Mouse (Mus musculus): ENCODE measurements around the gene Tbc1d22b. TPM values are rescaled to one million over a fixed set of nuclear protein-coding genes. Genes with fewer than 3 reads are reported as not detected.

The Tbc1d22b gene
- total and polyA plus RNA-seq, 2 experiments from 2014 or later, result 5.3 to 8.0 TPM

DNA sequence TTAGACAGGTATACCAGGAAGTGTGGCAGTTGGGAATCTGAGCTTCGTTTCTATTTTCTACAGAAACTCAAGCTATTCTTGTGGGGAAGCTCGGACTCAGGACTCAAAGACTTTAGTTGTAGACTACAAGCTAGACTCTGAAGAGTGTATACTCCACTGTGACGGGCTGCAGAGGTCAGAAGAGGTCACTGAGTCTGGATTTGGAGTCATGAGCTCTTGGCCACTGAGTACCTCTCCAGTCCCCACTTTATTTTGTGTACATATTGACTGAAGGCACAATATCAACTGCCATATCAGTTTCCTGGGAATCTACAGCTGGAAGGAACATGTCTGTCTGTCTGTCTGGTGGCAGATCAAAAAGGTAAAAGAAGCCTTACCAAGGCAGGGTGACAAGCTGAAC, 69.6 kb downstream of the Tbc1d22b start:
- H3K4me3 ChIP-seq (ENCODE audit: low read depth, low read length), result no peak overlapping the region
- H3K4me2 ChIP-seq (ENCODE audit: low read depth, low read length), result no peak overlapping the region
- no peak for ATAC-seq (ENCODE audit: insufficient read depth, low read depth)
- H3K27ac ChIP-seq (ENCODE audit: low read depth), result no peak overlapping the region
- no peaks in the 10 kb centered on the region for H3K27me3 ChIP-seq (ENCODE audit: control insufficient read depth, insufficient read depth, low read length)
- peaks cover 14% of the 10 kb centered on the region for H3K4me1 ChIP-seq (ENCODE audit: control insufficient read depth, insufficient read depth)
- H3K9me3 ChIP-seq (replicated peaks; ENCODE audit: control insufficient read depth, low read length), result no peaks in the 10 kb centered on the region
- 75% methylated on average over 3 of the region's 3 CpGs for WGBS
- peaks cover 38% of the 10 kb centered on the region for H3K36me3 ChIP-seq (replicated peaks; ENCODE audit: control insufficient read depth, insufficient read depth, low read length)
- no peak for DNase-seq (ENCODE audit: low spot score)
- TF ChIP-seq EP300 (IDR thresholded peaks at IDR 0.05; ENCODE audit: low read depth) (no peak), CTCF (IDR thresholded peaks at IDR 0.05; ENCODE audit: low read depth) (no peak)
- H3K9ac ChIP-seq (replicated peaks; ENCODE audit: low read depth, low read length), result no peak overlapping the region

DNA sequence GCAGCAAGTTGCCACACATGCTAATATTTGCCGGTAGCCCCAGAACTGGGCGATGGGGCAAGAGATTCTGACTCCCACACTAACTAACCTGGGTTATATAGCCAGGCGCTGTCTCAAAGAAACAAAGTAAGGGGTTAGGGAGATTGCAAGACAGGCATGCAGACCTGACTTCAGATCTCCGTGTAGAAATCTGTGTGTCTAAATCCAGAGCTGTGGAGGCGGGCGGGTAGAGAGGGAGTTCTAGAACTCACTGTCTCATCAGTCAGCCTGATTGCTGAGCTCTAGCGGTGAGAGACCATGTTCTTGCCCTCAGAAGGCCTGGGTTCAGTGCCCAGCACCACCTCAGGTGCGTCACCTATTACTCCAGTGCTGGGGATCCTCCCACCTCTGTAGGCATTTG, 73.9 kb downstream of the Tbc1d22b start:
- 93% methylated on average over 8 of the region's 8 CpGs for WGBS
- no peak overlapping the region for H3K9ac ChIP-seq (replicated peaks; ENCODE audit: low read depth, low read length)
- no peaks in the 10 kb centered on the region for H3K27me3 ChIP-seq (ENCODE audit: control insufficient read depth, insufficient read depth, low read length)
- no peak overlapping the region for H3K4me3 ChIP-seq (ENCODE audit: low read depth, low read length)
- no peaks in the 10 kb centered on the region for H3K9me3 ChIP-seq (replicated peaks; ENCODE audit: control insufficient read depth, low read length)
- H3K4me2 ChIP-seq (ENCODE audit: low read depth, low read length), result no peak overlapping the region
- H3K36me3 ChIP-seq (replicated peaks; ENCODE audit: control insufficient read depth, insufficient read depth, low read length), result peaks cover 71% of the 10 kb centered on the region
- no peaks in the 10 kb centered on the region for H3K4me1 ChIP-seq (ENCODE audit: control insufficient read depth, insufficient read depth)
- TF ChIP-seq EP300 (IDR thresholded peaks at IDR 0.05; ENCODE audit: low read depth) (no peak), CTCF (IDR thresholded peaks at IDR 0.05; ENCODE audit: low read depth) (no peak)
- ATAC-seq (ENCODE audit: insufficient read depth, low read depth) (no peak), DNase-seq (ENCODE audit: low spot score) (no peak)
- no peak overlapping the region for H3K27ac ChIP-seq (ENCODE audit: low read depth)

DNA sequence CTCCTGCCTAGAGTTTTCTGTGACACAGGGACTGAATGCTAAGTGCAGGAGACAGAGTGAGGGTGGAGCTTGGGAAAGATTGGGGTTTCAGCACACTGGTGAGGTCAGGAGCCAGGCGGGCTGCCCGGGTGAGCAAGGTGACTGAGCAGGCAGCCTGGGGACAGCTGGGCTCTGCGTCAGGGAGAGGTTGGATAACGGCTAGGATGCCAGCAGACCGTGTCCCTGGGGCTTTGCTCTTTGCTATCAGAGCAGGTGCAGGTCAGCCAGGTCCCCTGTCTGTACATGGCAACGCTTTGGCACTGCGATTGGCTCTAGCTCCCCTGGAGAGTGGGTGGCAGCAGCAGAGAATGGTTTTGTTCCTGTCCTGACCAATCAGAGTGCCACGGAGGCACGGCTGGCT, 77.7 kb downstream of the Tbc1d22b start:
- no peaks in the 10 kb centered on the region for H3K27me3 ChIP-seq (ENCODE audit: control insufficient read depth, insufficient read depth, low read length)
- H3K4me3 ChIP-seq (ENCODE audit: low read depth, low read length), result no peak overlapping the region
- WGBS, result 84% methylated on average over 9 of the region's 9 CpGs
- no peak for DNase-seq (ENCODE audit: low spot score)
- TF ChIP-seq EP300 (IDR thresholded peaks at IDR 0.05; ENCODE audit: low read depth) (no peak), CTCF (IDR thresholded peaks at IDR 0.05; ENCODE audit: low read depth) (no peak)
- no peaks in the 10 kb centered on the region for H3K9me3 ChIP-seq (replicated peaks; ENCODE audit: control insufficient read depth, low read length)
- no peak overlapping the region for H3K4me2 ChIP-seq (ENCODE audit: low read depth, low read length)
- no peaks in the 10 kb centered on the region for H3K4me1 ChIP-seq (ENCODE audit: control insufficient read depth, insufficient read depth)
- H3K36me3 ChIP-seq (replicated peaks; ENCODE audit: control insufficient read depth, insufficient read depth, low read length), result peaks cover 86% of the 10 kb centered on the region
- ATAC-seq (ENCODE audit: insufficient read depth, low read depth), result no peak
- no peak overlapping the region for H3K27ac ChIP-seq (ENCODE audit: low read depth)
- no peak overlapping the region for H3K9ac ChIP-seq (replicated peaks; ENCODE audit: low read depth, low read length)

DNA sequence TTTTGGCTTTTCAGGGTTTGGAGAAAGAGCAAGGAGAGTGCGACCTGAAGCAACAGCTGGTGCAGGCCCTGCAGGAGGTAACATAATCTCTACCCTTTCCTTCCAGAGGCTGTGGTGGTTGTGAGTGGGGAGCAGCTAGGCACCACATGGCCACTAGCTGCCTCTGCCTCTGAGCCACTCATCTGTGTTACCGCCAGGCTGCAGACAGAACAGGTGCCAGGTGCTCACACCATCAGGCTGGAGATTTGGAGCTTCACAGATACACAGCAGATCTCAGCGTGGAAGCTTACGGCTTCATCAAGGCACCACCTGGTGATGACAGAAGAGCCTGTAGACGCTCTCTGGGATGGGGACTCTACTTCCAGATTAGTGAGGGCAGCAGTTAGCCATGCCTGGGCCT, 79.4 kb downstream of the Tbc1d22b start:
- DNase-seq (ENCODE audit: low spot score) (no peak), ATAC-seq (ENCODE audit: insufficient read depth, low read depth) (no peak)
- no peaks in the 10 kb centered on the region for H3K9me3 ChIP-seq (replicated peaks; ENCODE audit: control insufficient read depth, low read length)
- H3K4me1 ChIP-seq (ENCODE audit: control insufficient read depth, insufficient read depth), result no peaks in the 10 kb centered on the region
- H3K4me3 ChIP-seq (ENCODE audit: low read depth, low read length), result no peak overlapping the region
- no peaks in the 10 kb centered on the region for H3K27me3 ChIP-seq (ENCODE audit: control insufficient read depth, insufficient read depth, low read length)
- TF ChIP-seq CTCF (IDR thresholded peaks at IDR 0.05; ENCODE audit: low read depth), result no peak
- no peak for TF ChIP-seq EP300 (IDR thresholded peaks at IDR 0.05; ENCODE audit: low read depth)
- H3K27ac ChIP-seq (ENCODE audit: low read depth), result no peak overlapping the region
- H3K9ac ChIP-seq (replicated peaks; ENCODE audit: low read depth, low read length), result no peak overlapping the region
- 71% methylated on average over 5 of the region's 5 CpGs for WGBS
- H3K36me3 ChIP-seq (replicated peaks; ENCODE audit: control insufficient read depth, insufficient read depth, low read length), result peaks cover 83% of the 10 kb centered on the region
- H3K4me2 ChIP-seq (ENCODE audit: low read depth, low read length), result no peak overlapping the region

DNA sequence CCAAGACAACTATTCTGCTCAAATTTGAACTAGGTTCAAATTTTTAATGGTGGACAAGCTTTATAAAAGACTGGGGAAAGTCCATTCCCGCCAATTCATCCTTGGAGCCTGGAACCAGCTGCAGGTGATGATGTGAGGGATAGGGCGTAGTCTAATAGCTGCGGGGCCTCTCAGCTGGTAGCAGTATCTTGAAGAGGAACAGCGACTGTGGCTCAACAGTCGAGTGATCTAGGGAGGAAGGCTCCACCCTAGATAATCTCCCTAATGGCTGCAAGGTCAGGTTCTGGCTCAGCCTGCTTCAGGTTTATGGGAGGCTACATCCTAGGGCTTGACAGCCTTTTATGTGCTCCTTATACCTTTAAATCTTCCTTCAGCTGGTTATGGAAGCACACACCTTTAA, 80.0 kb downstream of the Tbc1d22b start:
- H3K4me3 ChIP-seq (ENCODE audit: low read depth, low read length), result no peak overlapping the region
- peaks cover 83% of the 10 kb centered on the region for H3K36me3 ChIP-seq (replicated peaks; ENCODE audit: control insufficient read depth, insufficient read depth, low read length)
- 61% methylated on average over 5 of the region's 5 CpGs for WGBS
- no peak overlapping the region for H3K4me2 ChIP-seq (ENCODE audit: low read depth, low read length)
- no peak for ATAC-seq (ENCODE audit: insufficient read depth, low read depth)
- no peak overlapping the region for H3K27ac ChIP-seq (ENCODE audit: low read depth)
- no peak overlapping the region for H3K9ac ChIP-seq (replicated peaks; ENCODE audit: low read depth, low read length)
- no peak for TF ChIP-seq EP300 (IDR thresholded peaks at IDR 0.05; ENCODE audit: low read depth)
- no peaks in the 10 kb centered on the region for H3K27me3 ChIP-seq (ENCODE audit: control insufficient read depth, insufficient read depth, low read length)
- H3K9me3 ChIP-seq (replicated peaks; ENCODE audit: control insufficient read depth, low read length), result no peaks in the 10 kb centered on the region
- DNase-seq (ENCODE audit: low spot score), result no peak
- no peaks in the 10 kb centered on the region for H3K4me1 ChIP-seq (ENCODE audit: control insufficient read depth, insufficient read depth)

DNA sequence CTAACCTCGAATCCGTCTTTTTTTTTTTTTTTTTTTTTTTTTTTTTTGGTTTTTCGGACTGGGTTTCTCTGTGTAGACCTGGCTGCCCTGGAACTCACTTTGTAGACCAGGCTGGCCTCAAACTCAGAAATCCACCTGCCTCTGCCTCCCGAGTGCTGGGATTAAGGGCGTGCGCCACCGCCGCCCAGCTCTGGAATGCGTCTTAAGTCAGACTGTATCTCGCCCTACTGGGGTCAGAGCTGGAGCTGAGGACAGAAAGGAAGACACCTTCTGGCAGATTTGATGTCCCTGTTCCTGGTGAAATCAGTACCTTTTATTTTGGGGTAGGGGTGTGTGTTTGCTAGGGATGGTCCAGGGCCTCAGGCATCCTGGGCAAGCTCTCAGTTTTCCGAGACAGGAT, 82.7 kb downstream of the Tbc1d22b start:
- no peaks in the 10 kb centered on the region for H3K9me3 ChIP-seq (replicated peaks; ENCODE audit: control insufficient read depth, low read length)
- H3K27ac ChIP-seq (ENCODE audit: low read depth), result no peak overlapping the region
- DNase-seq (ENCODE audit: low spot score), result no peak
- H3K9ac ChIP-seq (replicated peaks; ENCODE audit: low read depth, low read length), result no peak overlapping the region
- no peak for TF ChIP-seq EP300 (IDR thresholded peaks at IDR 0.05; ENCODE audit: low read depth)
- no peak for TF ChIP-seq CTCF (IDR thresholded peaks at IDR 0.05; ENCODE audit: low read depth)
- peaks cover 89% of the 10 kb centered on the region for H3K36me3 ChIP-seq (replicated peaks; ENCODE audit: control insufficient read depth, insufficient read depth, low read length)
- no peak for ATAC-seq (ENCODE audit: insufficient read depth, low read depth)
- no peak overlapping the region for H3K4me3 ChIP-seq (ENCODE audit: low read depth, low read length)
- H3K27me3 ChIP-seq (ENCODE audit: control insufficient read depth, insufficient read depth, low read length), result no peaks in the 10 kb centered on the region
- no peak overlapping the region for H3K4me2 ChIP-seq (ENCODE audit: low read depth, low read length)
- H3K4me1 ChIP-seq (ENCODE audit: control insufficient read depth, insufficient read depth), result peaks cover 5% of the 10 kb centered on the region; the same call in 1 of the 2 replicates
- WGBS, result 96% methylated on average over 11 of the region's 11 CpGs

All from heart, postnatal 0 days (tissue).